Mouse (Mus musculus) monocyte, adult 2 months (primary cell): ENCODE results near the gene Pdcl2.

ENCODE experiments used
- DNase-seq, 2 experiments: peaks; one replicate each; pipeline ENCODE4 v3.0.0; 2022; ENCODE audit warnings: low spot score in 2 of 2, low read depth in 1 of 2

Gene Pdcl2

GRCm38 (mm10) chr5:76330953-76331352 is at the start of gene Pdcl2:
Gene Pdcl2 (minus strand): TSS chr5:76331156.
- DNase-seq: no peak

- DNase-seq: no peak
Observed at GRCm38 (mm10) chr5:76379216-76379615, 48.3 kb upstream of the Pdcl2 start.

- no peak for DNase-seq
Observed at GRCm38 (mm10) chr5:76369215-76369840, 38.4 kb upstream of the Pdcl2 start.

GRCm38 (mm10) chr5:76365406-76365805 is 34.5 kb upstream of the Pdcl2 start:
- no peak for DNase-seq

- DNase-seq: no peak
Observed at GRCm38 (mm10) chr5:76363453-76364104, 32.6 kb upstream of the Pdcl2 start, which contains the start of gene Nmu. Gene Nmu (minus strand): TSS chr5:76363788.

GRCm38 (mm10) chr5:76360786-76361185 is 29.8 kb upstream of the Pdcl2 start:
- DNase-seq: no peak

- DNase-seq: no peak
Observed at GRCm38 (mm10) chr5:76360057-76360456, 29.1 kb upstream of the Pdcl2 start.

GRCm38 (mm10) chr5:76351953-76352611 is 21.1 kb upstream of the Pdcl2 start:
- no peak for DNase-seq

GRCm38 (mm10) chr5:76351537-76351936 is 20.6 kb upstream of the Pdcl2 start:
- no peak for DNase-seq

GRCm38 (mm10) chr5:76346137-76346536 is 15.2 kb upstream of the Pdcl2 start:
- DNase-seq: no peak

GRCm38 (mm10) chr5:76340931-76341330 is 10.0 kb upstream of the Pdcl2 start:
- no peak for DNase-seq

GRCm38 (mm10) chr5:76337100-76337499 is 6.1 kb upstream of the Pdcl2 start:
- DNase-seq: no peak

- no peak for DNase-seq
Observed at GRCm38 (mm10) chr5:76333833-76334232, 2.9 kb upstream of the Pdcl2 start.

- no peak for DNase-seq
Observed at GRCm38 (mm10) chr5:76327296-76327695, 3.7 kb downstream of the Pdcl2 start.

- no peak for DNase-seq
Observed at GRCm38 (mm10) chr5:76325113-76325512, 5.8 kb downstream of the Pdcl2 start.

GRCm38 (mm10) chr5:76321249-76322196 is 9.4 kb downstream of the Pdcl2 start:
- DNase-seq: no peak

GRCm38 (mm10) chr5:76308206-76308605 is 22.8 kb downstream of the Pdcl2 start:
- DNase-seq: no peak

GRCm38 (mm10) chr5:76306261-76306660 is 24.7 kb downstream of the Pdcl2 start:
- DNase-seq: no peak

- no peak for DNase-seq
Observed at GRCm38 (mm10) chr5:76305616-76306015, 25.3 kb downstream of the Pdcl2 start.

GRCm38 (mm10) chr5:76304452-76305341 is 26.3 kb downstream of the Pdcl2 start, which contains the start of gene Clock:
Gene Clock (minus strand): TSS chr5:76304792.
- peak; percentile 31 to 77 for DNase-seq
